Mouse (Mus musculus) liver, postnatal 0 days (tissue): ENCODE measurements around the gene Igsf6.
"Not testable (repeated sequence)": the region's sequence is repeated elsewhere in the genome, so short reads cannot be mapped to it uniquely, and the experiment has no call there.

ENCODE experiments used
- CTCF ChIP-seq: sonication (generic); IDR thresholded peaks from 2 replicates; pipeline ENCODE4 v1.5.1; 2016; ENCODE audit warnings: antibody characterized with exemption, low read depth
- EP300 ChIP-seq: IDR thresholded peaks from 2 replicates; pipeline ENCODE4 v1.6.1; 2016; ENCODE audit warnings: antibody characterized with exemption, low read depth, mild to moderate bottlenecking

DNA sequence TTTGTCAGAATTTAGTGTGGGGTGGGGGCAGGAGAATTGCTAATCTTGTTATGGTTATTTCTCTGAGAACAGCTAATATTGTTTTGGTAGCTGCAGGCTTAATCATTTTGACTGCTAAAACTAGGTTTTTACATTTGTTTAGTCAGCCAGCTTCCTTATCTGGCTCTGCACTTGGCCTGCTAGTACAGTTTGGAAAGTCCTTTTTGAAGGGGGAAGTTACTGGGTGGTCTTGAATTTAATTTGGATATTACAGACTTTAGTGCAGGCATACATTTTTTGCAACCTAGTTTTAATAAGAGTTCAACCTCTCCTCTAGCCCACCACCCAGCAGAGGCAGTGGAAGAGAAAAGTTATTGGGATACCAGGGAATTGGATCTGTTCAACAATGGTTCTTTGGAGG, 44.4 kb downstream of the Igsf6 start:
- not testable (repeated sequence) for TF ChIP-seq CTCF, EP300
